Mouse (Mus musculus) heart, embryonic 11.5 days (tissue): Measurements from ENCODE around the gene Grid1. TPM values are rescaled to one million over a fixed set of nuclear protein-coding genes. Genes with fewer than 3 reads are reported as not detected.

Experiments
- ATAC-seq: fragments of 200-750 bp; cut with Nextera tagmentation; replicated peaks from 2 replicates; pipeline ENCODE4 v1.8.0; 2017; ENCODE audit warnings: moderate library complexity; ENCODE audit not compliant: insufficient number of reproducible peaks, low FRiP score, low TSS enrichment
- H3K27ac ChIP-seq: fragments of 300-500 bp; sonication (generic); 2 replicates; pipeline ENCODE4 v1.5.1; 2014; ENCODE audit warnings: mild to moderate bottlenecking, low read depth, low read length
- H3K27me3 ChIP-seq: fragments of 300-500 bp; sonication (generic); 2 replicates; pipeline ENCODE4 v1.6.1; 2014; ENCODE audit warnings: mild to moderate bottlenecking, low read length, mixed read lengths; ENCODE audit not compliant: control insufficient read depth, insufficient read depth
- H3K36me3 ChIP-seq: fragments of 300-500 bp; sonication (generic); 2 replicates; pipeline ENCODE4 v1.6.1; 2014; ENCODE audit warnings: mild to moderate bottlenecking, low read length, moderate library complexity, mixed read lengths; ENCODE audit not compliant: control insufficient read depth, insufficient read depth
- H3K4me1 ChIP-seq: fragments of 300-500 bp; sonication (generic); 2 replicates; pipeline ENCODE4 v1.6.1; 2014; ENCODE audit warnings: low read length; ENCODE audit not compliant: control insufficient read depth, insufficient read depth
- H3K4me2 ChIP-seq: fragments of 300-500 bp; sonication (generic); 2 replicates; pipeline ENCODE4 v1.6.1; 2014; ENCODE audit warnings: mild to moderate bottlenecking, moderate library complexity
- H3K4me3 ChIP-seq: fragments of 300-500 bp; sonication (generic); 2 replicates; pipeline ENCODE4 v1.5.1; 2014; ENCODE audit warnings: low read depth, low read length
- H3K9ac ChIP-seq: fragments of 300-500 bp; sonication (generic); 2 replicates; pipeline ENCODE4 v1.6.1; 2014; ENCODE audit warnings: mild to moderate bottlenecking, low read depth, low read length, moderate library complexity
- H3K9me3 ChIP-seq: fragments of 300-500 bp; sonication (generic); replicated peaks from 2 replicates; pipeline ENCODE4 v1.6.1; 2016; ENCODE audit warnings: low read length; ENCODE audit not compliant: control insufficient read depth
- whole genome bisulfite sequencing: fragments of 180-500 bp; shearing (Covaris S2); extraction: QIAGEN DNeasy Blood & Tissue Kit; methylation state at CpG from one replicate; pipeline ENCODE4 v1.1.7; 2014; ENCODE audit not compliant: insufficient replicate concordance; 5-methylcytosine and 5-hydroxymethylcytosine counted together
- polyA plus RNA-seq: library from polyadenylated mRNA; unstranded; fragments of >200 nt; fragmentation: Nextera tagmentation; extraction: Ambion mirVana; gene quantifications from 2 replicates; pipeline ENCODE4 v1.2.1, GENCODE M21; 2014

The Grid1 gene
- polyA plus RNA-seq, 1 experiment from 2014 or later: 0.57 TPM

GRCm38 (mm10) chr14:35270260-35270659 lies 450.4 kb downstream of the Grid1 start:
- no peak for ATAC-seq

DNA sequence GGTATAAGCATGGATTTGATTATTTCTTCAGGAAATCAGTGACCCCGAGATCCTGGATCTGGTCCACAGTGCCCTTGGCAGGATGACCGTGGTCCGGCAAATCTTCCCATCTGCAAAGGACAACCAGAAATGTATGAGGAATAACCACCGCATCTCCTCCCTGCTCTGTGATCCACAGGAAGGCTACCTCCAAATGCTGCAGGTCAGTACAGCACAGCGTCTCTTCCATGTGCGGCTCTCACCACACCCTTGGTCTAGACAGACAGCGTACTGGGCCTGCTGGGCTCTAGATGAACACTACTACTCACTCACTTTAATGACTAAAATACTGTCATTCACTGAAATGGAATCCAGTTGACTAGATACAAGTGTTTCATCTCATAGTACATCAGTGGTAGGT lies 489.3 kb downstream of the Grid1 start:
- Histone ChIP-seq H3K4me3 (no peak overlapping the region), H3K27ac (no peak overlapping the region), H3K27me3 (no peaks in the 10 kb centered on the region), H3K36me3 (no peaks in the 10 kb centered on the region), H3K9me3 (no peaks in the 10 kb centered on the region), H3K4me1 (peaks cover 4% of the 10 kb centered on the region; the same call in 1 of the 2 replicates), H3K4me2 (no peak overlapping the region), H3K9ac (no peak overlapping the region)
- ATAC-seq: no peak
- 90% methylated on average over 7 of the region's 7 CpGs for WGBS

More at GRCm38 (mm10) chr14:35270260-35270659, 450.4 kb downstream of the Grid1 start:
- Histone ChIP-seq H3K27me3 (no peaks in the 10 kb centered on the region), H3K4me2 (no peak overlapping the region), H3K27ac (no peak overlapping the region), H3K4me1 (no peaks in the 10 kb centered on the region), H3K4me3 (no peak overlapping the region), H3K36me3 (no peaks in the 10 kb centered on the region), H3K9me3 (no peaks in the 10 kb centered on the region), H3K9ac (no peak overlapping the region)
- WGBS: 86% methylated on average over 4 of the region's 4 CpGs

GRCm38 (mm10) chr14:35313380-35314299 lies 493.7 kb downstream of the Grid1 start:
- no peaks in the 10 kb centered on the region for H3K9me3 ChIP-seq
- H3K27ac ChIP-seq: no peak overlapping the region
- H3K4me3 ChIP-seq: no peak overlapping the region
- no peak overlapping the region for H3K9ac ChIP-seq
- peaks cover 4% of the 10 kb centered on the region; the same call in 1 of the 2 replicates for H3K4me1 ChIP-seq
- H3K27me3 ChIP-seq: no peaks in the 10 kb centered on the region
- no peak for ATAC-seq
- no peak overlapping the region for H3K4me2 ChIP-seq
- 46% methylated on average over 5 of the region's 5 CpGs for WGBS
- H3K36me3 ChIP-seq: no peaks in the 10 kb centered on the region

GRCm38 (mm10) chr14:35326306-35326705 lies 506.4 kb downstream of the Grid1 start:
- H3K36me3 ChIP-seq: no peaks in the 10 kb centered on the region
- H3K9ac ChIP-seq: no peak overlapping the region
- H3K4me3 ChIP-seq: no peak overlapping the region
- H3K9me3 ChIP-seq: no peaks in the 10 kb centered on the region
- no peaks in the 10 kb centered on the region for H3K27me3 ChIP-seq
- no peaks in the 10 kb centered on the region for H3K4me1 ChIP-seq
- no peak overlapping the region for H3K4me2 ChIP-seq
- 70% methylated on average over 1 of the region's 1 CpGs for WGBS
- H3K27ac ChIP-seq: no peak overlapping the region
- ATAC-seq: no peak

- 75% methylated on average over 3 of the region's 3 CpGs for WGBS
- H3K27me3 ChIP-seq: no peaks in the 10 kb centered on the region
- no peak for ATAC-seq
- H3K4me3 ChIP-seq: no peak overlapping the region
- no peak overlapping the region for H3K9ac ChIP-seq
- no peak overlapping the region for H3K27ac ChIP-seq
- H3K4me2 ChIP-seq: no peak overlapping the region
- no peaks in the 10 kb centered on the region for H3K36me3 ChIP-seq
- H3K9me3 ChIP-seq: no peaks in the 10 kb centered on the region
- no peaks in the 10 kb centered on the region for H3K4me1 ChIP-seq
Measured at GRCm38 (mm10) chr14:35336561-35336960, 516.7 kb downstream of the Grid1 start.

- Histone ChIP-seq H3K9me3 (no peaks in the 10 kb centered on the region), H3K27me3 (no peaks in the 10 kb centered on the region)
- WGBS: 63% methylated on average over 3 of the region's 3 CpGs
Measured at GRCm38 (mm10) chr14:35356011-35356410, 536.1 kb downstream of the Grid1 start.

GRCm38 (mm10) chr14:35356480-35357085 lies 536.7 kb downstream of the Grid1 start:
- H3K4me1 ChIP-seq: no peaks in the 10 kb centered on the region
- no peak overlapping the region for H3K4me3 ChIP-seq
- no peaks in the 10 kb centered on the region for H3K9me3 ChIP-seq
- no peak overlapping the region for H3K27ac ChIP-seq
- no peak overlapping the region for H3K9ac ChIP-seq
- H3K27me3 ChIP-seq: no peaks in the 10 kb centered on the region
- no peak for ATAC-seq
- H3K36me3 ChIP-seq: no peaks in the 10 kb centered on the region
- H3K4me2 ChIP-seq: no peak overlapping the region
- WGBS: 78% methylated on average over 6 of the region's 6 CpGs

More at GRCm38 (mm10) chr14:35356011-35356410, 536.1 kb downstream of the Grid1 start:
- Histone ChIP-seq H3K4me2 (no peak overlapping the region), H3K4me1 (no peaks in the 10 kb centered on the region), H3K4me3 (no peak overlapping the region), H3K36me3 (no peaks in the 10 kb centered on the region), H3K9ac (no peak overlapping the region), H3K27ac (no peak overlapping the region)
- ATAC-seq: no peak

- no peak overlapping the region for H3K4me3 ChIP-seq
- 48% methylated on average over 7 of the region's 7 CpGs for WGBS
- H3K27ac ChIP-seq: no peak overlapping the region
- no peak for ATAC-seq
- H3K27me3 ChIP-seq: no peaks in the 10 kb centered on the region
- no peaks in the 10 kb centered on the region for H3K9me3 ChIP-seq
- H3K4me2 ChIP-seq: no peak overlapping the region
- H3K9ac ChIP-seq: no peak overlapping the region
- H3K36me3 ChIP-seq: no peaks in the 10 kb centered on the region
- no peaks in the 10 kb centered on the region for H3K4me1 ChIP-seq
Measured at GRCm38 (mm10) chr14:35358136-35358821, 538.4 kb downstream of the Grid1 start.
